8 mouse cellular contexts compared by ENCODE assay signal in the genomic region with DNA sequence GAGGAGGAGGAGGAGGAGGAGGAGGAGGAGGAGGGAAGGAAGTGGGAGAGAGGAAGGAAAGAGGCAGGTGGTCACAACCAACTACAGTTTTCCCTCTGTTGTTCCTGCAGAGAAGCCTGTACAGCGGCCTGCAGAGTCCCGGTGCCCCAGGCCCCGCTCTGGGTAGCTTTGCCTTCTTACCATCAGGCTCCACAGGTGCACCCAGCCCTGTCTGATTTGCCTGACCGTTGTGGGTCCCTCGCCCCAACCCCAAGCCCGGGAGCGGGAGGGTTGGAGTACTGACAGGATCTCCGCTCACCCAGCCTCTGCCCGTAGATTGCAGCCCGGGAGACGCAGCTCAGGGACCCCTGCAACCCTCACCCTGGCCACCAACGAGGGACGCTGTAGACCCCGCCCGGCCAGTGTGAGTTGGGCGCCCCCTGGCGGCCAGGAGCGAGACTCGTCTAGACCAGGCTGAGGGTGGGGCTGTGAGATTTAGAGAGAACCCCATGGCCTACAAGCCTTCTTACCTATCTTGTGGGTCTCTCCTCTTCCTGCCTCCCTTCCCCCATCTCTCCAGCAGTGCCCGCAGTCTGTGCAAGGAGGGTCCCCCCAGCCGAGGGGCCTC. TPM values are rescaled to one million over a fixed set of nuclear protein-coding genes. Genes with fewer than 3 reads are reported as not detected.
DNase-seq lines count a peak whose midpoint lies in the region; ATAC-seq lines count a peak whose summit lies in the region.

No protein-coding gene starts in this region.

- peaks cover 10% of the 10 kb centered on the region; the same call in 1 of the 2 replicates for H3K4me1 ChIP-seq in limb, embryonic 15.5 days
- H3K4me1 ChIP-seq in midbrain, embryonic 16.5 days (ENCODE audit: control insufficient read depth, insufficient read depth, low read length), result peaks cover 8% of the 10 kb centered on the region

- peak; percentile 83 for ATAC-seq in common myeloid progenitor, adult 5-6 weeks (replicated peaks; ENCODE audit: low read depth, poor library complexity, severe bottlenecking)
- ATAC-seq in inflammation-experienced regulatory T-cells, adult 6 months, result peak; percentile 88
- ATAC-seq in limb, embryonic 15.5 days (ENCODE audit: insufficient number of reproducible peaks, low FRiP score, low TSS enrichment, low read depth), result peak; percentile 70; the same call in 1 of the 2 replicates
- peak; percentile 71 for ATAC-seq in midbrain, embryonic 16.5 days

- H3K27me3 ChIP-seq in limb, embryonic 15.5 days, result peaks cover 23% of the 10 kb centered on the region
- H3K27me3 ChIP-seq in midbrain, embryonic 16.5 days (ENCODE audit: control insufficient read depth, insufficient read depth, low read depth, low read length), result 0 out of 2 replicates have a peak, but pooled peaks cover 3% of the 10 kb centered on the region

- H3K4me3 ChIP-seq in limb, embryonic 15.5 days, result peak overlapping the region; percentile 25
- H3K4me3 ChIP-seq in midbrain, embryonic 16.5 days (ENCODE audit: low read depth, low read length), result peak overlapping the region; percentile 30

- peak; percentile 39 for DNase-seq in ovary, postnatal 10 days (ENCODE audit: low spot score)
- no peak for DNase-seq in ovary, adult 18-20 months (ENCODE audit: low spot score)
- DNase-seq in gastrocnemius, postnatal 25 days, result peak; percentile 46
- DNase-seq in spleen, postnatal 4 days (ENCODE audit: low spot score in 2 of 2), result peak; percentile 73 to 94

- no peak overlapping the region for H3K9ac ChIP-seq in limb, embryonic 15.5 days
- peak overlapping the region; percentile 52 for H3K9ac ChIP-seq in midbrain, embryonic 16.5 days (ENCODE audit: low read depth, low read length)

- peak overlapping the region; percentile 51 for H3K4me2 ChIP-seq in limb, embryonic 15.5 days
- H3K4me2 ChIP-seq in midbrain, embryonic 16.5 days (ENCODE audit: low read length), result peak overlapping the region; percentile 59

- no peaks in the 10 kb centered on the region for H3K36me3 ChIP-seq in limb, embryonic 15.5 days
- H3K36me3 ChIP-seq in midbrain, embryonic 16.5 days (ENCODE audit: control insufficient read depth, insufficient read depth, low read length), result no peaks in the 10 kb centered on the region

- no peak overlapping the region for H3K27ac ChIP-seq in limb, embryonic 15.5 days
- H3K27ac ChIP-seq in midbrain, embryonic 16.5 days (ENCODE audit: low read length), result no peak overlapping the region

- H3K9me3 ChIP-seq in limb, embryonic 15.5 days, result no peaks in the 10 kb centered on the region
- H3K9me3 ChIP-seq in midbrain, embryonic 16.5 days (replicated peaks; ENCODE audit: control insufficient read depth, low read length, poor library complexity, severe bottlenecking), result no peaks in the 10 kb centered on the region

- WGBS in limb, embryonic 15.5 days, result 3% methylated on average over 21 of the region's 21 CpGs
- WGBS in midbrain, embryonic 16.5 days, result 2% methylated on average over 21 of the region's 21 CpGs

RNA-seq across cellular contexts. Expression of a gene that starts 5.5 kb away (rescaled TPM):
- total RNA-seq in common myeloid progenitor, adult 5-6 weeks (2017), result 11.0 and 15.3 TPM in 2 replicates
- total RNA-seq in gastrocnemius, postnatal 25 days (2021), result 10 to 100 TPM; 68.1 to 72.3 TPM
- polyA plus RNA-seq in inflammation-experienced regulatory T-cells, adult 6 months (2017; shearing (Covaris generic)), result 10 to 100 TPM; 20.8 to 30.3 (median 23.3) TPM
- polyA plus RNA-seq in limb, embryonic 15.5 days (2015; fragmentation: Nextera tagmentation; extraction: Ambion mirVana), result 64.9 and 74.3 TPM in 2 replicates
- polyA plus RNA-seq in midbrain, embryonic 16.5 days (2015; fragmentation: Nextera tagmentation; extraction: Ambion mirVana), result 51.0 and 54.5 TPM in 2 replicates

RNA-seq across cellular contexts. Expression of a gene that starts 27.1 kb away (rescaled TPM):
- not detected in 2 replicates for total RNA-seq in common myeloid progenitor, adult 5-6 weeks (2017)
- under 1 TPM; 0.21 to 0.23 TPM for total RNA-seq in gastrocnemius, postnatal 25 days (2021)
- polyA plus RNA-seq in inflammation-experienced regulatory T-cells, adult 6 months (2017; shearing (Covaris generic)), result 1 to 10 TPM in 1 of 3 experiments, under 1 TPM in 2; 0.29 to 2.2 (median 0.36) TPM
- 0.19 and 0.48 TPM in 2 replicates for polyA plus RNA-seq in limb, embryonic 15.5 days (2015; fragmentation: Nextera tagmentation; extraction: Ambion mirVana)
- polyA plus RNA-seq in midbrain, embryonic 16.5 days (2015; fragmentation: Nextera tagmentation; extraction: Ambion mirVana), result 0.51 and 0.73 TPM in 2 replicates

RNA-seq across cellular contexts. Expression of a gene that starts 27.3 kb away (rescaled TPM):
- 37.0 and 39.2 TPM in 2 replicates for total RNA-seq in common myeloid progenitor, adult 5-6 weeks (2017)
- total RNA-seq in gastrocnemius, postnatal 25 days (2021), result 10 to 100 TPM; 14.6 to 16.6 TPM
- polyA plus RNA-seq in inflammation-experienced regulatory T-cells, adult 6 months (2017; shearing (Covaris generic)), result 10 to 100 TPM; 83.2 to 86.8 (median 86.6) TPM
- polyA plus RNA-seq in limb, embryonic 15.5 days (2015; fragmentation: Nextera tagmentation; extraction: Ambion mirVana), result 54.1 and 55.2 TPM in 2 replicates
- 48.7 and 55.5 TPM in 2 replicates for polyA plus RNA-seq in midbrain, embryonic 16.5 days (2015; fragmentation: Nextera tagmentation; extraction: Ambion mirVana)

RNA-seq across cellular contexts. Expression of a gene that starts 27.7 kb away (rescaled TPM):
- 5.5 and 16.5 TPM in 2 replicates for total RNA-seq in common myeloid progenitor, adult 5-6 weeks (2017)
- 1 to 10 TPM; 7.3 to 7.7 TPM for total RNA-seq in gastrocnemius, postnatal 25 days (2021)
- 10 to 100 TPM; 36.6 to 71.1 (median 66.0) TPM for polyA plus RNA-seq in inflammation-experienced regulatory T-cells, adult 6 months (2017; shearing (Covaris generic))
- 20.2 and 20.9 TPM in 2 replicates for polyA plus RNA-seq in limb, embryonic 15.5 days (2015; fragmentation: Nextera tagmentation; extraction: Ambion mirVana)
- 10.7 and 11.8 TPM in 2 replicates for polyA plus RNA-seq in midbrain, embryonic 16.5 days (2015; fragmentation: Nextera tagmentation; extraction: Ambion mirVana)

RNA-seq across cellular contexts. Expression of a gene that starts 35.5 kb away (rescaled TPM):
- 9.0 and 9.2 TPM in 2 replicates for total RNA-seq in common myeloid progenitor, adult 5-6 weeks (2017)
- 1 to 10 TPM; 3.9 to 4.3 TPM for total RNA-seq in gastrocnemius, postnatal 25 days (2021)
- 10 to 100 TPM; 37.8 to 49.3 (median 40.1) TPM for polyA plus RNA-seq in inflammation-experienced regulatory T-cells, adult 6 months (2017; shearing (Covaris generic))
- polyA plus RNA-seq in limb, embryonic 15.5 days (2015; fragmentation: Nextera tagmentation; extraction: Ambion mirVana), result 31.2 and 33.3 TPM in 2 replicates
- polyA plus RNA-seq in midbrain, embryonic 16.5 days (2015; fragmentation: Nextera tagmentation; extraction: Ambion mirVana), result 35.0 and 38.2 TPM in 2 replicates
